Mouse (Mus musculus) thymus, postnatal 25 days (tissue): ENCODE measurements around the gene Fah.

Experiments
- DNase-seq: peaks from one replicate; pipeline ENCODE4 v3.0.0; 2022

The Fah gene

GRCm38 (mm10) chr7:84594087-84594916 lies 12.2 kb downstream of the Fah start:
- DNase-seq: peak; percentile 35

GRCm38 (mm10) chr7:84591347-84591746 lies 15.2 kb downstream of the Fah start:
- no peak for DNase-seq

- no peak for DNase-seq
These were observed 15.9 kb downstream of the Fah start for GRCm38 (mm10) chr7:84590622-84591021.

- no peak for DNase-seq
These were observed 19.3 kb downstream of the Fah start for GRCm38 (mm10) chr7:84587101-84587783.

GRCm38 (mm10) chr7:84586360-84587100 lies 20.0 kb downstream of the Fah start:
- no peak for DNase-seq

GRCm38 (mm10) chr7:84585086-84585485 lies 21.4 kb downstream of the Fah start:
- no peak for DNase-seq

GRCm38 (mm10) chr7:84579769-84580168 lies 26.8 kb downstream of the Fah start:
- no peak for DNase-seq

- DNase-seq: no peak
These were observed 27.7 kb downstream of the Fah start for GRCm38 (mm10) chr7:84578841-84579240.

GRCm38 (mm10) chr7:84577034-84577433 lies 29.5 kb downstream of the Fah start:
- no peak for DNase-seq

- DNase-seq: no peak
These were observed 40.3 kb downstream of the Fah start for GRCm38 (mm10) chr7:84566200-84566599.

GRCm38 (mm10) chr7:84564236-84564635 lies 42.3 kb downstream of the Fah start:
- DNase-seq: no peak

GRCm38 (mm10) chr7:84560500-84560899 lies 46.0 kb downstream of the Fah start:
- DNase-seq: no peak

GRCm38 (mm10) chr7:84557332-84557731 lies 49.2 kb downstream of the Fah start:
- DNase-seq: no peak

- DNase-seq: no peak
These were observed 51.2 kb downstream of the Fah start for GRCm38 (mm10) chr7:84555294-84555693.

- no peak for DNase-seq
These were observed 55.0 kb downstream of the Fah start for GRCm38 (mm10) chr7:84551472-84551871.

GRCm38 (mm10) chr7:84546667-84547066 lies 59.9 kb downstream of the Fah start:
- DNase-seq: no peak

GRCm38 (mm10) chr7:84544946-84545345 lies 61.6 kb downstream of the Fah start:
- DNase-seq: no peak
